Mouse (Mus musculus) cerebellum, adult 2 months (tissue): Measurements from ENCODE around the gene Foxo6.

ENCODE experiments used
- CTCF ChIP-seq: fragments of 200-500 bp; IDR thresholded peaks from 2 replicates; pipeline ENCODE4 v1.5.1; 2011; ENCODE audit warnings: low read depth, mild to moderate bottlenecking, control low read depth, low read length, moderate library complexity, borderline replicate concordance; ENCODE audit not compliant: insufficient read depth
- POLR2A ChIP-seq: fragments of 200-500 bp; IDR thresholded peaks from 2 replicates; pipeline ENCODE4 v1.6.1; 2011; ENCODE audit warnings: low read length, control low read depth, borderline replicate concordance; ENCODE audit not compliant: insufficient read depth

DNA sequence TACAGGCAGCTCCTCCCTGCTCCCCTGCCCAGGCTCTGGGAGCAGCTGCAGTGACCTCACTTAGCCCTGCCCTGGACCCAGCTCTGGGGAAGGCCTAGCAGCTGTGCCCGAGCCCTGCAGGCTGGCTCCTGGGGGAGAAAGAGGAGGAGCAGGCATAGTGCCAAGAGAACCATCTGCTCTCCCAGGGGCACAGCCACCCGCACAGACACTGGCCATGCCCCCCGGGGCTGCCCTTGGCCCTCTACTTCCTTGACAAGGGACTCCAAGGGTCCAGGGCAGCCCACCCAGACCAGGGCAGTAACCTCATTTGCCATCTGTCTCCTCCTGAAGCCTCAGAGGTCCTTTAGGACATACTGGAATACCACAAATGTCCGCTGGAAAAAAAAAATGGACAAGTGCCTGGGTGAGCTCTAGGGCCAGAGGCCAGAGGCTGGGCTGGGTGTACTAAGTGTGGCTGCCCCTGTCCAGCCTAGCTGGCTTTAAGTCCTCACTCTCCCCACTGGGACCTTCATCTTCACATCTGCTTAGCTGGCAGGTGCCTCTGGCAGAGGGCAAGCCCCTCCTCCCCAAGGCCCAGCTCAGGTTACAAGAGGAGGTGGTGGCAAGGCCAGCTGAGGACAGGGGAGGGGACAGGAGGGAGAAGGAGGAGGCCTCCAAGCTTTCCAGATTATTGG lies 9.8 kb downstream of the Foxo6 start:
- no peak for TF ChIP-seq POLR2A
- no peak for TF ChIP-seq CTCF
